Mouse (Mus musculus): ENCODE data around the gene Ccdc83.
A peak's percentile ranks its signal among the peaks of the same experiment; 100 is the strongest.
"Not testable (repeated sequence)": the region's sequence is repeated elsewhere in the genome, so short reads cannot be mapped to it uniquely, and the experiment has no call there.

Ccdc83 gene

DNA sequence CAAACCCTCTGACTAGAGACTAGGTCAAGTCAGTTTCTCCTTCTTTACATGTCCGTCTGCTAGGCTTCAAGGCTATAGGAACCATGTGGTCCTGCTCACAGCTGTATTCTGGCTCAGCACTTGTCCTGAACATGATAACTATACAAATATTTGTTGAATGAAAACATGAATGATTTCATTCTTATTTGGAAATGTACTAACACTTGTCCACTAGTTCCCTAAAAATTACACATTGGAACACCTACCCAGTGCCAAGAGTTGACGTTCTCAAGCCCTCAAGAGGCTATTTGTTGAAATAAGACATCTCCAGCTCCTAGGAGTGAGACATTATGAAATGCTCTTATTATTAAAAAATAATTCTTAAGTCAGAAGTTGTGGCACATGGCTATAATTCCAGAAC lies 6.9 kb downstream of the Ccdc83 start:
- DNase-seq, result no peak

DNA sequence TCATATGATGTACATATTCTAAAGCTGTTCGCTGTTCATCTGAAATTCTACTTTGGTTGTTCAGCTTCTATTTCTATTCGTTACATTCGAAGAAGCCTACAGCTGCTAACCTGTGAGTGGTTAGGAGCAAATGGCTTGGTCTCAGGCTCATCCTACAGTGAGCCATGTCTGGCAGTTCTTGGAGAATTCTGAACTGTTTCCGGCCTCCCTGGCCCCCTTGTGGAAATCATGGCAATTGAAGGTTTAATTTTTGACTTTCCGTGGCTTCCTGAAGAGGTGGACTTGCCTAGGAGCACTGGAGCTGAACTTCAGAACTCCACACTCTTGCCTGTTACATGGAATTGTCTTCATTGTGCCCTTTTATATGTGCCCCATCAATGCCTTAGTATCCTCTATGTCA lies 12.6 kb downstream of the Ccdc83 start:
- DNase-seq, result no peak

DNA sequence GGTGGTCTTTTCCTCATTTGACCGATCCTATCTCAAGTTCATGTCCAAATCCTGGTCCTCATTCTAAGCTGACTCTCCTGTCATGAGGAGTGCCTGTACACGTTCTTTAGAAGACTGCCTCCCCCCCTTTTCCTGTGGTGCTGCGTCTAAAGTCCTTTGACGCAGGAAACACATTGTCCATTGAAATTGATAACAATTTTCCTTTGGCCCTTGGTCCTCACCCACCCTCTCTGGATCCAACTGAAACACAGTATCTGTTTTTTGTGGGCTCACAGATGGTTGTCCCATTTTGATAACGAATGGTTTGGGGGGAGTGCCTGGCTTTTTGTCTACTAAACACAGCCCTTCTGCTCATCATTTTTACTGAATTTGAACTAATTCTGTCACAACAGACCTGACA lies 21.9 kb downstream of the Ccdc83 start:
- no peak for DNase-seq

DNA sequence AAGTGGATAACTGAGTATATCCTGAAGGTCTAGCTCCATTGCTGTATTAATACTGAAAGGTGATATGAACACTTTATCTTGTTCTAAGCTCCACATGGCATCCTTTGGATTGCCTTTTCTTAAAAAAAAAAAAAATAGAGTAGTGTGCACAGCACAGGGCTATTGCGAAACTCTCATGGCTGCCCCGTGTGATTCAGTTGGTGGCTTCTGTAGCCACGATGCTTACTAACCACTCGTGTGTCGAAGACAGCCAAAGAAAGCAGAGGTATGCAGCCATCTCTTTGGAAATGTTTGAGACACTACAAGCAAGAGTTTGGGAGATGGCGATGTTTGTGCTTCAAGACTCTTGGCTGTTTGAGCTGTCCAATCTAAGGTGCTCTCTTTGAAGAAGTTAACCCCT lies 22.4 kb downstream of the Ccdc83 start:
- no peak for DNase-seq

DNA sequence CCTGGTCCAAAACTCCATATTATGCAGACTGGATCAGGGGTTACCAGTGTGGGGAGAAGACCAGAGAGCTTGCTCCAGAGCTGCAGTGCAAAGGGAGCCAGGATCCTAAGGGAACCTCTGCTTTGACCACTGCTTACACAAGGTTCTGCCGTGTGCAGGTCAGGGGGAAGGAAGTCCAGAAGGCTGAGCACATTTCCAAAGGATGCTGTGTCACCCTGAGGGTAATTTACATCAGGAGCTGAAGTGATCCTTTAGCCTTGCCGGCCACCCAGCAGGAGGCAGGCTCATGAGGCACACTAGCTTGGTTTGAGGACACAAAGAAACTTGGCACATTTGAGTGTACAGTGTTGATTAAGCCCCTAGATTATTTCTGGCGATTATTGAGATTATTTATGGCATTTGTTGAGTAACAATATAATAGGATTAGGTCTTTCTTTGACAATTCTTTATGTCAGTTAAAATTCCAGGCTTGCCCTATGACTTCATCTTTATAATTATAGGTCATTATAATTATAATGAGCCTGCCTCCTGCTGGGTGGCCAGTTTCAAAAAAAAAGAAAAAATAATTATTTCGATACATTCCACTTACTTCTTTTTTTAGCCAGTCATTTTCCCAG lies 29.2 kb downstream of the Ccdc83 start:
- no peak for DNase-seq

DNA sequence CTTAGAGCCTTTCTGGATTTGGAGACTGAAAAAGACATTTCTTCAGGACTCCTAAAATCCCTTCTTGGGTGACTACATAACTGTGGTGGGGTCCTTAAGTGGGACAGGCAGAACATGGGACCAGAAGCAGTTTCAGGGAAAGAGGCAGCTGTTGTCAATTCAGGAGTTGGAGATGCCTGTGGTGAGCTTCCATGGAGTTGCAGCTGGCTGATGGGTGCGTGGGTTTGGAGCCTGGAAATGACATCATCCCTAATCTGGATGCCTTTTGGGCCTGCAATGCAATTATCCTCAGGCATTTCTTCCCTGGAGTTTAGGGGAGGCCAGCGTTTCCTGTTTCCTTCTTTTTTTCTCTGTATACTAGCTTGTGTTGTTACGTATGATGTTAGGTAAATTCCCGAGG lies 31.7 kb downstream of the Ccdc83 start:
- DNase-seq, result no peak

DNA sequence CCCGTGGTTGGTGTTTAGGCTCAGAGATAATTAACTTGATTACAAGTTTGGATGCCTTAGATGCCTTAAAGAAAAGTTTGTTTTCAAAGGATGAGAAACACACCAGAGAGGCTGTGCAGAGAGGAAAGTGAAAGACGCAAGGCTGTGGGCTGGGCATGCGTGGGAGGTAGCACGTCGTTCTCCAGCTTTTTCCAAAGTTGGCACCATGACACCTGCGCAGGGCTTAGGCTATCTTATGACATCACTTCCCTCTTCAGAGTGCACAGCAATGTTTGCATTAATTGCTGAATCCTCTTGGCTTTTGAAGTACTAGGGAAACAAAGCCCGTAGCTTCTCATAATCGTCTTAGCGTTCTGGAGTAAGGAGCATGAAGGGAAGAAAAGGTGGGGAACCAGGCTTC lies 34.1 kb downstream of the Ccdc83 start:
- DNase-seq, result no peak

DNA sequence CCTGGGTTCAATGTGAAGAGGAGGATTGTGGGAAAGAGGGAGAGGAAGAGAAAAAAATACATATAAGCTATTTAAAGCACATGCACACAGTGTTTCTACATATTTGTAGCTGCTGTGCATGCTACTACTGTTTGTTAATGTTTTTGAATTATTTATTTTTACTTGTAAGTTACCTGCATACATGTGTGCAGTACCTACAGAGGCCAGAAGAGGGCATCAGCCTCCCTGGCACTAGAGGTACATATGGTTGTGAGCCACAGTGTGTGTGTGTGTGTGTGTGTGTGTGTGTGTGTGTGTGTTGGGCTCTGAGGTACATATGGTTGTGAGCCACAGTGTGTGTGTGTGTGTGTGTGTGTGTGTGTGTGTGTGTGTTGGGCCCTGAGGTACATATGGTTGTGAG lies 36.7 kb downstream of the Ccdc83 start:
- DNase-seq, result not testable (repeated sequence)

DNA sequence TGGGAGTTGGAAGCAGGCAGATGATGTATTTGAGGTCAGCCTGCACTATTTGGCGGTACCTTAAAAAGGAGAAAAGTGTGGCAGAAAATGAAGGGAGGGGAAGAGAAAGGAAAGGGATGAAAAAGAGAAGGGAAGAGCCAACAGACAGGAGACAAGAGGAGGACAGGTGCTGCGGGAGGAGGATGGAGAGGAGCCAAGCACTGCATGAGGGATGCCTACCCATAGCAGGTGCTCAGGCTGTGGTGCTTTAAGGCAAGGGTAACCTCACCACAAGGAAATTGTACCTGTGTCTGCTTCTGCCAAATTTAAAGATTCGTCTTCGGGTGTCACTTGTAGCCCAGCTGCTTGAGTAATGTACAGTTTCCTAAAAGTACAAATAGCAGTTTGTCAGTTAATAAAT lies 37.5 kb downstream of the Ccdc83 start:
- DNase-seq, result no peak

DNA sequence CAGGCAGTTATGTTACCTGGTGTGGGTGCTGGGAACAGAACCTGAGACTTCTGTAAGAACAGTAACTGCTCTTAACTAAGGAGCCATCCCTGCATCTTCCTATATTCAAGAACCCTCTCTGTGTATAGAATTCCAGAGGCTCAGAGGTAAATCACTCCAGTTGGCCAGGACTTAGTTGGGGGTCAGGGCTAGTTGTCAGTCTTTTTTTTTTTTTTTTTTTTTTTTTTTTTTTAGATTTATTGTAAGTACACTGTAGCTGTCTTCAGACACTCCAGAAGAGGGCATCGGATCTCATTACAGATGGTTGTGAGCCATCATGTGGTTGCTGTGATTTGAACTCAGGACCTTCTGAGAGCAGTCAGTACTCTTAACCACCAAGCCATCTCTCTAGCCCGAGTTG lies 44.1 kb downstream of the Ccdc83 start:
- DNase-seq, result no peak

DNA sequence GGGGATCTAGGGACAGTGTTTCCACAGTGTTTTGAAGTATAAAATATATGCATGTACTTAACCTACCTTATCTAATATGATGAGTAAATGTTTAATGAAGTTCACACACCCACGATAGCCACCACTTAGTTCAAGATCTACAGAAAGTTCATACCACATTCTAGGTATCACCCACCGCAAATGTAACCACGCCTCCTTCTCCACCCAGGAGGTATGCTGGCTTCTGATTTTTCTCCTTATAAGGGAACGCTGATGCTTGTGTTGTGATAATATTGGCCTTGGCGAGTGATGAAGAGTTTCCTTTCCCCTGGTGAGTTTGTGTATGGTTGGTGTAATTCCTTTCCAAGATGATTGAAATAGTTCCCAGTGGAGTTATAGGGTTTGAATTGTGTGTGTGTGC lies 47.5 kb downstream of the Ccdc83 start:
- no peak for DNase-seq

DNA sequence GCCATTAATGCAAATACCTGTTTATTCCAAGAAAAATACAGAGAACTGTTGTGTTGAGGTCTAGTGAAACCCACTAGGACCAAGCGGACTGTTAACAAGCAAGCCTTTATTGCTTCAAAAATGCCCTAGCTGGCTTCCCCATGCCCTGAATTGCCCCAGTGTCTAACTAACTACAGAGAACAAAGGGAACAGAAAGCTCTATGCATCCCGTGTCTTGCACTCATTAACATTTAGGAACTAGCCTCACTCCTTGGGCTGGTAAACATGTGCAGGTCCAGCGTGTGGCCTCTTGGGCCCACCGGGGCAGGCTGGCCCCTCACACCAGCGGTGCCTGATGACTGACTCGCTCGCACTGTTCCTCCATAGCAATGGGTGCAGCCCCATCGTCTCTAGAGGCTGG lies 49.1 kb downstream of the Ccdc83 start:
- DNase-seq, result peak; percentile 9

DNA sequence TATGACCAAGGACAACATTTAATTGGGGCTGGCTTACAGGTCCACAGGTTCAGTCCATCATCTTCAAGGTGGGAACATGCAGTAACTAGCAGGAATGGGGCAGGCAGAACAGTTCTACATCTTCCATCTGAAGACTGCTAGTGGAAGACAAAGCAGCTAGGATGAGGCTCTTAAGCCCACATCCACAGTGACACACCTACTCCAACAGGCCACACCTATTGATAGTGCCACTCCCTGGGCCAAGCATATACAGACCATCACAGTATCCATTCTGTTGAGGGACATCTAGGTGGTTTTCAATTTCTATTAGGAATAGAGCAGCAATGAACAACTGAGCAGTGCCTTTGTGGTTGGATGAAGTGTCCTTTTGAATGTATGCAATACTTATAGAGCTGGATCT lies 54.6 kb downstream of the Ccdc83 start:
- DNase-seq, result no peak

DNA sequence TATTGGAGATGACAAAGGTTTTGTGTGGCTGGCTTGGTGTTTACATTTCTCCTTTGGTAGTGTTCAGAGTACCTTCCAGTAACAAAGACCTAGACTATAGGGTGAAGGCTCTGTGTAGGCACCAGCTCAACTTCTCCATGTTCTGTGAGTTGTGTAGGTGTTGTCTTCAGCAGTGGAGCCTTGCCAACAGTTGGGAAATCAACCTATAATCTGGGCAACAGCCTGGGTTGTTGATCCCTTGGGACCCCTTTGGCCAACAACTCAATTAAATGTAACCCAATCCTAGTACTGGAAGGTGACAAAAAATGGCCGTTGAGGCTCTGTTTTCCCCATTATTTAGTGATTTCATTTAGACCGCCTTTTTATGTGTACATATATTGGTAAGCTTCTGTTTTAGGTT lies 55.5 kb downstream of the Ccdc83 start:
- no peak for DNase-seq

DNA sequence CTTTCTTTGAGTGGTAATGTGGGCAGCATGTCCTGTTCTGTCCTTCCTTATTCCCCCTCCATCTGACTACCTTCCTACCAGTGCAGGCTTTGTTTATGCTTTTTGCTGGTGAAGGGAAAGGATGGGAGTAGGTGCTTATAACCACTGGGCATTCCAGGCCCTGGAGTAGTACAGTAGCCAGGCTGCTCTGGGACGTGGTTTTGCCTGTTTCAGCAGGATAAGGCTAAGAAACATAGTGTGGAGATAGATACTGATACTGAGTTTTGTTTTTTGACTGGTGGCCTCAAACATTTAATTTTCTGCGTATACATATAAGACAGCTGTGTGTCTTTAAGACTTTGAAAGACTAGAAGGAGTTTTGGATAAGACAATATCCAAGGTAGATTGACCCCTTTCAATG lies 61.7 kb downstream of the Ccdc83 start:
- DNase-seq, result no peak

DNA sequence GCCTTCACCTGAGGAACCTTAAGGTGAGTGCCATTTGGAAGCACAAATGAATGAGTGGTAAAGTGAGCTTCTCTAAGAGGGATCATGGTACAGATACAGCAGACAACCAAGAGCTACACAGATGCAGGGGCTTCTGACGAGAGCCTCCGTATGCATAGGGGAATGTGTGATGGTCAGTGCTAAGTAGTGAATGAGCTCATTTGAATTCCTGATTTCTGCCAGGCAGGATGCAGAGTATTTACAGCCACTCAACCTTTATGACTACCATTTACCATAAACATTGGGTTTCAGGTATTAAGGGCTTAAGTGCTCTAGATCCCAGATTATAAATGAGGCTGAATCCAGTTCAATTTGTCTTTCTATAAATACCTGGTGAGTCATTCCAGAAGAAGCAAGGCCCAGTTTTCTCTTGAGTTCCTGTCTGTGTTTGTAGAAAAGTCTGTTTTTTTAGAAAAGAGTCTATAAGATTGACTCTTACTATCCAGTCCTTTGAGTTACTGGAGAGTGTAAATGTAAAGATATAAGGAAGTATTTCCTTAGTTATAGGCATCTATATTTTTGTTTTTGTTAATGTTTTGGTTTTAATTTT lies 63.6 kb downstream of the Ccdc83 start:
- no peak for DNase-seq

DNA sequence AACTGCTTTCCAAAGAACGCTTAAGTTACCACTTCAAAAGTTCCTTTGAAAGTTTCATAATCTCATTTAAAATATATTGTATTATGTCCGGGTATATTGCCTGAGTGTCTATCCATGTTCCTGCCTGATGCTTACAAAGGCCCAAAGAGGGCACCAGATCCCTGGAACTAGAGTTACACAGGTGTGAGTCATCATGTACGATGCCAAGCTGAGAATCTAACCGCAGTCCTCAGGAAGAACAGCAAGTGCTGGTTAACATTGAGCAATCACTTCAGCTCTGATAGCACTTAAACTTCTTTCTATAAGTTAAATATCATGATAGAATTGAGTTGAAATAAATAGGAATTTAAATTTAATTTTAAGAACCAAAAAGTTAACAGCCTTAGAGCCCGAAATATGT lies 65.3 kb downstream of the Ccdc83 start:
- DNase-seq, result no peak

DNA sequence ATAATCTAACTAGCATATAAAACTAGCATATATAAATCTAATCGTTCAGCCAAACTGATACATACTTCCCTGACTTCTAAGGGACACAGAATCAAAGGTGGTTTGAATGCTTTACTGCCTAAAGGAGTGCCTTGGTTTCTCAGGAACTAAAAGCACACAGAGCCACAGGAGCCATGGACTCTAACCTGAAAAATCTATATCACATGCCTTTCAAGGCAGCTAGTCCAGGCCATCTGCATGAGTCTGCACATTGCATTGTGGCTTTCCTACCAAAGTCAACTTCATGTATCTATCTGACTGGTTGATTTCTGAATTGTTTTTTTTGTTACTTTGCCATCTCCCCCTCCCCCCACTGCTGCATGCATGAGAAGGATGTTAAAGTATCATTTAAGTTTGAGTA lies 84.9 kb downstream of the Ccdc83 start:
- DNase-seq, result no peak

DNA sequence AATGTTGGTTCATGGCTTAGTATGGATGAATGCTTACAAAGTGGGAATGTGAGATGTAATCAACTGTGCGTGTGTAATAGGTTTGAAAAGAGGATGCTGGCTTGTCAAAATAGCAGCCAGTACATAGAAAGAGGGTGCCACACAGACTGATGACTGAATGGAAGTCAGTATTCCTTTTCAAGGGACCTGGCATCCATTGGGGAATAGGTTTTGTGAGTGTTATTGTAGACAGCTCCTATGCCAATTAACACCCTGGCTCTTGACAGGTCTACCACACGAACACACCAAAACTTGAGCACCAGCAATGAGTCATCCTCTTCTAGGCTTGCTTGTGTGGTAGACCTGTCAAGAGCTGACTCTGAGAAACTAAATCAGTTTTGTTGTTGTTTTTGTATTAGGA lies 90.0 kb downstream of the Ccdc83 start:
- DNase-seq, result no peak
